Mouse (Mus musculus): ENCODE data around the gene Ppp4c. TPM values are rescaled to one million over a fixed set of nuclear protein-coding genes. Genes with fewer than 3 reads are reported as not detected.

Ppp4c gene
- total RNA-seq, 2 experiments from 2014 or later: 131 to 160 TPM

DNA sequence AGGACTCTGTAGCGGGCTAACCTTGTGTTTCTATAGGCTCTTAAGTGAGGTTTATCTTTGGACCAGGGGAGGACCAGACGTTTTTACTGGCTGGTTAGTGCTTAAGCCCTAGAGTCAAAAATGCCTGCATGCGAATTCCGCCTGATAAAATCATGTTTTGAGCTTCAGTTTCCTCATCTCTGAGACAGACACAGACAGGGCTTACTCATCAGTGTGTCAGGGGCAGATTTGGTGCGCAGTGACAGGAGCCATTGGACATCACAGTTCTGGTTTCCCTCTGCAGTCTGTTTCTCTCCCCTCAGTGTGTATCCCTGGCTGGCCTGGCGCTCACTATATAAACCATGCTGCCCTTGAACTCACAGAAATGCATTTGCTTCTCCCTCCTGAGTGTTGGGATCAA lies 10.9 kb upstream of the Ppp4c start:
- no peak for ATAC-seq (replicated peaks; ENCODE audit: poor library complexity, severe bottlenecking)

DNA sequence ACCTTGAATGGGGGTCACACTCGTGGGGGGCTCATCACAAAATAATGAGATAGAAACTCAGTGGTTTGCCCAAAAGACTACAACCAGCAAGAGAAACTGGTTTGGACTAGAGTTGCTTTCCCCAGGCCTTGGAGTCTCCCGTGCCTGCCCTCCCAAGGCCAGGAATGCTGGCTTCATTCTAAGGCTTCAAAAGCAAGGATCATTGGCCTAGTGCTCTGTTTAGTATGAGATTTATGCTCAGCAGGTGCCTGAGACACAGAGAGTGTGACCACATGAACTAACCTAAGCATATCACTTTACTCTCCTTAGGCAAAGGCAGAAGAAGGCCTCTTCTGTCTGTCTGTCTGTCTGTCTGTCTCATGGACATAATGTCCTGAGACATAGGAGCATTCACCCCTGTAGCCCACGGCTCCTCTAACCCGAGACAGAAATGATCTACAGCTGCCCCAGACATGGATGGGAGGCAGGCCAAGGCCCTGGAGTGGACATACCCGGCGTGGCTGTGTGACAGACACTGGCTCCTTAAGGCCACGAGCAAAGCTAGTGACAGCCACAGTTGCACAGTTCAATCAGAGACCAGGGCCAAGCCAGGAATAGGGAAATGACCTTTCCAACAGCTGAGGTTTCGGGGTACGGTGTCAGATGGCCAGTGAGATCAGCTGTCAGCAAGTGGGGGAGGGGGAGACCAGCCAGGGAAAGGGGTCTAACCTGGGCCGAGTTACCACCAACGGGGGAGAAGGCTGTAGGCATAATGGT lies 10.0 kb upstream of the Ppp4c start:
- no peak for ATAC-seq (replicated peaks; ENCODE audit: poor library complexity, severe bottlenecking)

DNA sequence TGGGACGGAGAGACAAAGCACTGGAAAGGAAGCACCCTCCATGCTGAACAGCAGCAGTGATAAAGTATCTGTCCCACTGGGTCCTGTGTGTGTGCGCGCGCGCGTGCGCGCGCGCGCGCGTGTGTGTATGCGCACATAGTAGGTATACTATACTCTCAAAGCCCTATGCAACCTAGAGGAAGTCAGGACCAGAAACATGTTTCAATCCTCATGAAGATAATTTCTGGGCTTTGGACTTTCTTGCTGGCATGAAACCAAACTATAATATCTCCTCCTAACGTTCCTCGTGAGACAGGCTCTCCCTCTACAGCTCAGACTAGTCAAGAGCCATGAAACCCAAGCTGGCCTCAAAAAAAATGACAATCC lies 8.7 kb upstream of the Ppp4c start:
- ATAC-seq (replicated peaks; ENCODE audit: poor library complexity, severe bottlenecking): no peak

DNA sequence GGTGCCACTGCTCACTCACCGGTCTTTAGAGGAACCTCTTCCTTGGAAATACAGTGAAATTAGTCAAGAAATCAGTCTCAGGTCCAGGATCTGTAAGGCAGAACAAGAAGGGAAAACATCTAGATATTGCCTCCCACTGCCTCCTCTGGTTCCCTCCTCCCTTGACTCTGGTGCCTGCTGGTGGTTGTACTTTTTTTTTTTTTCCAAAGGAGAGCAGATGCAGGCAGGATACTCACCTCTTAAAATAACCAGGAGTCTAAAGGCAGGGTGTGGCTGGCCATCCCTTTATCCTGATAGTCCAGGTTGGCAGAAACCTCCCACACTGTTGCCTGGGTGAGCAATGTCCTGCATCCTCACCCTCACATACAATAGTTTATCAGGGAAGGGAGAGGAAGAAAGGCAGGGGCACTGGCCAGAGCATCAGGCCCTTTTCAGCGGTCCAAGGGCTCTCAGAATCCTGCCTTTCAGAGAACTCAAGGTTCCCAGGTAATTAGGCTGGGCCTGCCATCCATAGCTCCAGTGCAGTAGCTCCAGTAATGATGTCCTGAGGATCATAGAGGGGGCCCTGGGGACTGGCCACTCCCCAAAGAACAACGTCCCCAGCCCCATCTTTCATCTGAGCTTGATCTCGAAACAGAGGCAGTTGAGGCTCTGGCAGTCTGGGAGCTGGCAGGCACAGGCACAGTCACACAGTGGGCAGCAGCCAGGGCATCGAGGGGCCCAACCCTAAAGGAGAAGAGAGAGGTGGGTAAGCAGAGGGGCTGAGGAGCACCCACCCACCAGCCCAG lies 8.2 kb upstream of the Ppp4c start:
- ATAC-seq (replicated peaks; ENCODE audit: poor library complexity, severe bottlenecking): no peak

DNA sequence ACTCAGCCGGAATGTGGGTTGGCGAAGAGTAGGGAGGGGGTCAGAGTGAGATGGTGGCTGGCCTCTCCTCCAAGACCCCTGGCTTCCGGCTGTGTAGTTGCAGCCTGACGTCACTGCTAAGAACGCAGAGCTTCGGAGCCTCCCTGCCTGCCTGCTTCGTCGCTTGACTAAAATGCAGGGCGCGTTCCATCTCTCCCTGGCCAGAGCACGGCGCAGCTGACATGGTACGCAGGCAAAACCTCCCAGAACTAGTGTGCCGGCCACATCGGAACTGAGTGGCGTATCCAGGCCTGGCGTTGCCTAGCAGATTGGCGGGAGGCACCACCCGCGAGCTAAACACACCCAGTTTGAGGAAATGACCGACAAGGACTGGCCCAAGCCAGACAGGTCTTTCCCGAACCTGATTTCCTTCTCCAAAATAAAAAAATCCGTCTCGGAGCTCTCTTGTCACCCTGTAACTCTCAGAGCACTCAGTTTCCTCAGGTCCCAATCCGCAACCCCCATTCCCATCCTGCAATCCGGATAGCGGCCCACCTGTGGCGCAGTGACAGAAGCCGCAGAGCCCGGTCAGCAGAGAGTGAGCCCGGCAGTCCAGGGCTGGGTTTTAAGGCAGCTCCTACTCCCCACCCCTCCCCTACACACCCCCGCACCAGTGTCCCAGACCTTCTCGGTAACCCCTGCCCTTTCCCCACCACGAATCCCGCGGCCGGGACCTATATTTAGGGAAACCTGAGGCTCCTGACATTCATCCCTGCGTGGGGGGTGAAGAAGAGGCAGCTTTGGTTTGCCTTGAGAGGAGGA lies 7.4 kb upstream of the Ppp4c start:
- ATAC-seq (replicated peaks; ENCODE audit: poor library complexity, severe bottlenecking): peak; percentile 57

DNA sequence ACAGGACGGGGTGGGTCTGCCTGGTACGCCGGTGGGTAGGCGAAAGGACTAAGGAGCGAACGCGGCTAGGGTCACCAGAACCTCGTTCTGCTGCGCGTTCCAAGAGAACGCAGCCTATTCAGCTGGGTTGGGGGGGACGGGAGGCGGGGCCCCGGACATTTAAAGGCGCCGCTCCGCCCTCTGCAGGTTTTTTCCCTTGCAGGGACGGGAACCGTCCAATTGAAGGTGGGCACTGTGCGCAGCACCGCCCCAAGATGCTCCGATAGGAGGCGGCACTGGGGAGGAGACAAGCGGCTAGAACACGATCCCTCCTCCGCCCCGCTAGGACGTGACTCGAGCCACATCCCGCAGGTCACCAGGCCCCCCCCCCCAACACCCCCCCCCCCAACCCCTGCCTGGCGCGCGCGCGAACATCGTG lies 6.8 kb upstream of the Ppp4c start:
- peak; percentile 77 for ATAC-seq (replicated peaks; ENCODE audit: poor library complexity, severe bottlenecking)

DNA sequence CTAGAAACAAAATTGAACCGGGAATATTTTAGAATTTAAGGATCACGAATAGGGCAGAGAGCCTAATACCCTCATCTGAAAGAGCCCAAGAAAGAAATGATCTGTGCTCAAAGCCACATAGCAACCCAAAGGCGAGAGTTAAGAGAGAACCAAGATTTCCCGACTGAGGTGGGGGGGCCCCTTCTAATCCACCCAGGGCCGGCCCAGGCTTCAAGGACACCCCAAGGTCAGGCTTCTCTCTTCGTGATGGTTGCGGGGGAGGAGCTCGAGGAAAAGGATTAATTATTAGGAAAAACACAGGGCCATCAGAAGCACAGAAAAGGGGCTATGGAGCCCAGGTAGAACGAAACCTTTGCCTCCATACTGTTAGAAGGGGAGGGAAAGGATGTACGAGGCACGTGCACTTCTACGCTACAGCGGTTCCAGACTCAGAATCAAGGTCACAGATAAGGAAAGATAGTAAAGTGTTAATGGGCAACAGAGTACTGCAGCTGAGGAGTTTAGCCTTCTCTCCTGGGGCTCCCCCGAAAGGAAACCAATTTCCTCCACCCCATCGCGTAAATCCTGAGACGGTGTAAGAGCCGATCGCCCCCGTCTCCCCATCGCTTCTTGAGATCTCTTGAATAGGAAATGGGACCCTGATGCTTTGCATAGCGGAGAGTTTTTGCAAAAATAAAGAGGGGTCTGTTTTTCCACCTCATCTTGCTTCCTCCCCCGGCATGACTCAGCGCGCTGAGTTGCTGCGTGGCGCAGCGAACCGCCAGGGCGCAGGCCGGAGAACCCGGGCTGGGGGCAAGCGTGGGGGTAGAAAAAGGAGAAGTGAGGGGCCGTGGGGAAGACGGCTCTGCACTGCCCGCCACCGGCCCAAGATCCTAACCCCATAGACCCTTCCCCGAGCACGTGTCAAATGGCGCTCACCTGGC lies 6.1 kb upstream of the Ppp4c start:
- peak; percentile 54 for ATAC-seq (replicated peaks; ENCODE audit: poor library complexity, severe bottlenecking)

DNA sequence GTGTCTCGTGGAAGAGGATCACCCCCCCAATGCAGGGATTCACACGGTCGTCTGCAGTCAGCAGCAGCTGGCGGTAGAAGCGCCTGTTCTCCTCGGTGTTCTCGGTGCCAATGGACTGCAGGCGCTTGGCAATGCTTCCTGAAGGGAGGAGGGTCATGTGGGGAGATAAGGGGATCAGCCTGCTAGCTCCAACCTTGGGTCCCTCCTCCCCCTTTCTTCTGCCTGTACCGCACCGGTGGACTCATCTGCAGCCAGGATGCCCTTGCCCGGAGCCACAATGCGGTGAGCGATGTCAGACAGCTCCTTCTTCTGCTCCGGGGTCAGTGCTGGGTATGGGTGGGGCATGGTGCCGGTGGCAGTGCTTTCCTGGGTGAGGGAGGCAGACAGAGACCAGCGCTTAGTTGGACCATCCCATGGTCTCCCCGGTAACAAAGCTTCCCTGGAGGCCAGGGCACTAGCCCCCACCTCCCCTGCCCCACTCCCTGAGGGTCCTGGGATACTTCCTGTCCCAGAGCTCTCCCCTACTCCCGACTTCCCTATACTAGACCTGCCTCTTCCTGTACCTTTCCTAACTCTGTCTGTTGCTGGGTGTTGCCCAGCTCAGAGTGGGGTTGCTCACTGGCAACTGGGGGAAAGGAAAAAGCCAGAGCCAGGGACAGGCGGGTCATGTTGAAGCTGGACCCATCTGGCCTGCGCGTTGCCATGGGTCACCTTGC lies 5.3 kb upstream of the Ppp4c start, which contains the start of gene Fam57b:
TSS of gene Fam57b (plus strand) at position 258 of the 716 bp plus-strand sequence.
- peak; percentile 15 for ATAC-seq (replicated peaks; ENCODE audit: poor library complexity, severe bottlenecking)

DNA sequence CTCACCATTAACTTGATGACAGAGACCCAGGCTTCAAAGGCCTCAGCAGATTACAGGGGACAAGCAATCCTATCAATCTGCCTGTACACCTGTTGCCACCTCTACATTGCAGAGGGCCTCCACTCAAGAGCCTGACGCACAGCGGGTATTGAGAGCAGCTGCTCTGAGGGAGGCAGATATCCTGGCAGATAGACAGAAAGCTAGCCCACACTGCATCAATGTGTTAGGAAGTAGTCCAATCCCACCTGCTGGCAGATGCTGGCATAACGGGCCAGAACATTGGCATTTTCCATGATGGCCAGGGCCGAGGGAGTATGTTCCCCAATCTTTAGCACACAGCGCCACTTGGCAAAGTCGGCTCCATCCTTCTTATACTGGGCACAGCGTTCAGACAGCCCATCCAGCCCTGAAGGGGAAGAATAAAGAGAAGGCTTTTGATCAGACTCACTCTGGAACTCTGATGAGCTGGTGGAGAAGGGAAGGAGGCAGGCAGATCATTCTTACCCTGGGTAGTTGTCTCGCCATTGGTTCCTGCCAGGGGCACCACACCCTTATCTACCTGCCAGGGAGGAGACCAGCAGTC lies 4.1 kb upstream of the Ppp4c start:
- ATAC-seq (replicated peaks; ENCODE audit: poor library complexity, severe bottlenecking): no peak

DNA sequence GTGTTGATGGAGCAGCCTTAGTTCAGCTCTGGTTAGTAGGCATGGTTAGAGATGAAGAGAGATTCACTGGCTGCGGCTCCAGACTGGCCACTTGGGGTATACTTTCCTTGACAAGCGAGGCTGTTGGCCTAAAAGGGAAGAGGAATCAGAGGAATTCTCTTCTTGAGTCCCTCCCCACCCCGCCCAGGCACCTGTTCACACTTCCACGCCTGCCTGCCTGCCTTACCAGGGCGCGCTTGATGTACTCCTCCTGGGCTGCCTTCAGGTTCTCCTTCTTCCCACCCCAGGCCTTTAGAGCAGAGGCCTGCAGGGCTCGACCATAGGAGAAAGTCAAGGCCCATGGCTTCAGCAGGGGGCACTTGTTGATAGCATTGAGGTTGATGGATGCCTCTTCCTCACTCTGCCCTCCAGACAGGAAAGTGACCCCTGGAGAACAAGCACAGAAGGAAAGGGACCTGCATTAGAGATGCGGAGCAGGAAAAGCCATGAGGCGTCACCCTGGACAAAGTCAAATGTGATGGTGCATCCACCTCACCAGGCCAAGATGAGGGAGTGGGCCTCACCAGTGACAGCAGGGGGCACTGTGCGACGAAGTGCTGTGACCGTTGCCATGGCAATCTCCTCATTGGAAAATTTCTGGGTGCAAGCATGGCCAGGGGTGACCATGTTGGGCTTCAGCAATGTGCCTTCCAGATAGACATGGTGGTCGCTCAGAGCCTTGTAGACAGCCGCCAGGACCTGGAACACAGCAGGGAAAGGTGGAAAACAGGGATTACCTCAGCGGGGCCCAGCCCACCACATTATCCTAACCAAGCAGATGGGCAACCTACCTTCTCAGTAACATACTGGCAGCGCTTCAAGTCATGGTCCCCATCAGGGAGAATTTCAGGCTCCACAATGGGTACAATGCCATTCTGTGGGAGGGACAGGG lies 3.4 kb upstream of the Ppp4c start:
- ATAC-seq (replicated peaks; ENCODE audit: poor library complexity, severe bottlenecking): no peak

DNA sequence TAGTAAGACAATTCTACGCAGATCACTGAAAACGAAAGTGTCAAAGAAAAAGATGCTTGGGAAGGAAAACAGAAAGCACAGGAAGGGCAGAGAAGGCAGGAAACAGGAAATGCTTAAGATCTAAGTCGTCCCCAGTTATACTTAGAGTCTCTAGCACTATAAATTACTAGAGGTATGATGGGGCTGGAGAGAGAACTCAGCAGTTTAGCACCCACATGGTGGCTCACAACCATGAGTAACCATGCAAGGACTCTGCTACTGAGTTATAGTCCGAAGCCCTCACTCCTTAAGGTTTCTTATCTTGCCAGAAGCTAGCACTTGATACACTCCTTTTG lies 1.9 kb upstream of the Ppp4c start:
- ATAC-seq (replicated peaks; ENCODE audit: poor library complexity, severe bottlenecking): no peak

DNA sequence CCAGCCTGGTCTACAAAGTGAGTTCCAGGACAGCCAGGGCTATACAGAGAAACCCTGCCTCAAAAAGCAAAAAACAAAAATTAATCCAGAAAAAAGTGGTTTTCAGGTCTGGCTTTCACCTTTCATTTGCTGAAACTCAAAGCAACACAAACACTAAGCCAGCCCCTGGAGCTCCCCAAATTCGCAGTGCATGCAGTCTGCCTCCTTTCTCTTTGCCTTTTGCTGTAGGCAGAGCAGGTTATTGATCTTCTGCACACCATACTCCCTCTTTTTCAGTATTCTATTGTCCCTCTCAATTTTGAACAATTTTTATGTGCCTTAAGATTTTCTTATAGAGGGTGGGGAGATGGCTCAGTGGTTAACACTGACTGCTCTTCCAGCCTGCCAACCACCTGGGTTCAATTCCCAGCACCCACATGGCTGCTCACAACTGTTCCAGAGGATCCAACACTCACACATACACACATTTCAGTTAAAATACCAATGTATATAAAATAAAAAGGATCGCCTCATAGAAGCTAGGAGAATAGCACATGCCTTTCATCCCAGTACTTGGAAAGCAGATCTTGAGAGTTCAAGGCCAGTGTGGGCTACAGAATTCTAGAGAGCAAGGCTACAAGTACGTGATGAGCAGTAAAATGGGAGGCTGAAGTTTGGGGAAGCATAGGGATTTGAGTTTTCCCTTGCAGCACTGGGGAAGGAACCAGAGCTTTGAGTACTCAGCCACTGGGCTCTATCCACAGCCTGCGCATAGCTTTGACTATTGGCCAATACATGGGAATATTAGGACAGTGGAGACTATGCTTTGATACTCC lies 1.4 kb upstream of the Ppp4c start:
- ATAC-seq (replicated peaks; ENCODE audit: poor library complexity, severe bottlenecking): no peak

DNA sequence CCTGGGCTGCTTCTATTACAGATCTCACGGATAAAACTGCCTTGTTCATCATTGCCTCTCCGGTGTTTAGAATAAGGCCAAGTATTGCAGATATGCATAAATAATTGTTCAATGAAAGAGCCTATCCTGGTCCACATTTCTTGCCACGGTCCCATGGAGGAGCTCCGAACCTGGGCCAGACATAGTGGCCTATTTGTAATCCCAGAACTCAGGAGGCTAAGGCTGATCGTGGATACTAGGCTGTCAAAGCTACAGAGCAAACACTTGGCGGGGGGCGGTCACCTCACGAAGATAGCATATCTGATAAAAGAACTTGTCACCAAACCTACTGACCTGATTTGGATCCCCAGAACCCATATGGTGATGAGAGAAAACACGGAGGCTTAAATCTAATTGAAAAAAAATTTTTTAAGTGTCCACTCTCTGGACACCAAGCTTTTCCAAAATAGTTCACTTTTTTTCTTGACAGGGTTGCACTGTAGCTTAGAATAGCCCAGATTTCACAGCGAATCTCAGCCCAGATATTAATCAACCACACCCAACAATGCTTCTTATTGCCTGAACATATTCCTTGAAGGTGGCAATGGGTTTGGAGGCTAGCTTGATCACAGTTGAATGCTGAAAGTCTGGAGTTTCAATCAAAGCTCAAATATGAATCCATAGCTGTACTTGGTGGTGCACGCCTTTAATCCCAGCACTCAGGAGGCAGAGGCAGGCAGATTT lies 586 bp upstream of the Ppp4c start:
- ATAC-seq (replicated peaks; ENCODE audit: poor library complexity, severe bottlenecking): no peak

DNA sequence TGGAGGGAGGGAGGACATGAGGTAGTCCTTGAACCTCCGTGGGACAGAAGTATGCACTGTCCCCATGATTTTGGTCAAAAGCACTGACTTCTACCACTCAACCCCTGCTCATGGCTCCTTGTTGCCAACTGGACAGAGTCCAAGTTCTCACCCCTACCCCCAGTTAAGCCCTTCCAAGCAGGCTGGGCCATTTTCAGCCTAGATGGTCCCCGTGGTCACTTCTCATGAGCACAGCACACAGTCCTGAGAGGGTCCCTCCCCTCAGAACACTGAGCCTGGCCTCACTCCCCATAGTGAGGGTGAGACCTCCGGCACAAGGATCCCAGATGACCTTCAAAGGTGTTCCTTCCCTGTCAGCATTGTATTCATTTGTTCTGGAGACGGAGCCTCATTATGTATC lies 3.2 kb downstream of the Ppp4c start:
- no peak for ATAC-seq (replicated peaks; ENCODE audit: poor library complexity, severe bottlenecking)

DNA sequence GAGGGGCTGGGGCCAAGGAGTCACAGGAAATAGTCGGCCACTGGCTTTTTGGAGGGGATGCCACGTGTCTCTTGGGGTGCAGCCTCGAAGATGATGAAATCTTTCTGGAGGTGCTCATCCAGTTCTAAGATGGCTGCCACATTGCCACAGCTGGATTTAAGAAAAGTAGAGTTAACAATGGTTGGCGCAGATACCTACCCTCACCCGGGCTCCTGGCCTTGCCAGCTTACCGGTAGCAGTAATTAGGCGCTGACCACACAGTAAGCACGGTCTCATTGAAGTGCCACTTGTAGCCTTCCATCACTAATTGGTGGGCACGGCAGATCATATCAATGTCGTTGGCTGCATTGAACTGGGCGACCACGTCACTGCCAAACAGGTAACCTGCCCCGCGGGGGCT lies 6.2 kb downstream of the Ppp4c start:
- no peak for ATAC-seq (replicated peaks; ENCODE audit: poor library complexity, severe bottlenecking)

DNA sequence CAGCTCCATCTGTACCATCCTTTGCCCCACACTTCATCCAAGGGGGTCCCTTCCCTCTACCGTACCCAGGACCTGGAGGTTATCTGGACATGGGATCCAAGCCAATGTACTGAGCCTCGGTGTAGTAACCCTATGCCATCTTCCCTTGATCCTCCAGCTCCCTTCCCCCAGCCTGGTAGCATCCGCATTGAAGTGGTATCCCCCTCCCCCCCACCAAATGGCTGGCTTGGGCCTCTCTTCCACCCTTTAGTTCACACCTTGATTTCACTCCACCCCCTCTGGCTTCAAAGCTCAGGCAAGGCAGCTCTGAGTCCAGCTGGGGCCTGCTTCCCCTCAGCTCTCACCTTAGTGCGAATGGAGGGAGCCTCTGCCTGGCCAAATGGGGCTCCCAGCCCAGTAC lies 7.2 kb downstream of the Ppp4c start:
- no peak for ATAC-seq (replicated peaks; ENCODE audit: poor library complexity, severe bottlenecking)

DNA sequence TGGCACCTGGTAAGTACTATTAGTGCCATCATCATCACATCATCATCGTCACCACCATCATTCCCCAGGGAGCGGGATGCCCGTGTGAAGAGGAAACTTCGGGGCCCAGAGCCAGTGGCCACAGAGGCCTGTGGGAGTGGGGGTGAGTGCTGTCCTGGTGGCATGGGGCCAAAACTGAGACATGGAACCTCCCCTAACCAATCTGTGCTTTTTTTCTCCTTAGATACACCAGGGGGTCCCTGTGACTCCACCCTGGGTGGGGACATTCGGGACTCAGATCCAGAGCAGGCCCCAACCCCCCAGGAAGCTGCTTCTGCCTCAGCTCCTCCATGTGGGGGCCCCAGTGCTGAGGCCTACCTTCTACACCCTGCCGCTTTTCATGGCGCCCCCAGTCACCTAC lies 7.8 kb downstream of the Ppp4c start:
- no peak for ATAC-seq (replicated peaks; ENCODE audit: poor library complexity, severe bottlenecking)
